Mouse (Mus musculus): ENCODE data around the gene Cfap54.

Cfap54 gene

DNA sequence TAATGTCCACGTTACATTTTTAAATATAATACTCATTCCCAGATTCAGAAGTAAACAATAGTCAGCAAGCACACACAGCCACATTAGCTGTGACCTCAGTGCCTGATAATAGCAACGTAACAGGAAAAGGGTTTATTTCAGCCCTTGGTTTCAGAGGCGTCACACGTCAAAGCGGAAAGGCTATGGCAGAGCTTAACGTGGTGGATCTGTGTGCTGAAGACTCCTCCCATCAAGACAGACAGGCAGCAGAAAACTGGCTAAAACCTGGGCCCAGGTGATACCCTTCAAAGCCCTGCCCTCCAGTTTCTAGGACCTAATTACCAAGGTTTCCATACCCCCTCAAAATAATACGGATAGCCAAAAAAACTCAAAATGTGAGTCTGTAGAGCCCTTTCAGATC, 16.0 kb upstream of the Cfap54 start:
- DNase-seq (ENCODE audit: low spot score) = no peak

DNA sequence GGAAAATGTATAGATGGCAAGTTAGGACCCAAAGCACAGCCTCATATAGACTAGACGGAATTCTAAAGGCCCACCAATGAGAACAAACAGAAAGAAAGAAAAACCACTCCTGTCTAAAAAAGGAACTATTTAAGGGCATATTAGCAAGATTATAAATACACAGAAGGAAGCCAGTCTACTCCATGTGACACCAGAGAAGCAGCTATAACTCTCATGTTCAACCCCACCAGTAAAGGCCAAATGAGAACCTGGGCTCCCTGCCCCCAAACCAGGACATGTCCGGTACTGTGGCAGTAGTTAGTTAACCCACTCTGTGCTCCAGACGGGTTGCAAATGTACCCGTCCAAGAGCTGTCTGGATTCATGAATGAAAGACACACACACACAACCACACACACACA, 14.4 kb upstream of the Cfap54 start:
- DNase-seq (ENCODE audit: low spot score) = no peak

DNA sequence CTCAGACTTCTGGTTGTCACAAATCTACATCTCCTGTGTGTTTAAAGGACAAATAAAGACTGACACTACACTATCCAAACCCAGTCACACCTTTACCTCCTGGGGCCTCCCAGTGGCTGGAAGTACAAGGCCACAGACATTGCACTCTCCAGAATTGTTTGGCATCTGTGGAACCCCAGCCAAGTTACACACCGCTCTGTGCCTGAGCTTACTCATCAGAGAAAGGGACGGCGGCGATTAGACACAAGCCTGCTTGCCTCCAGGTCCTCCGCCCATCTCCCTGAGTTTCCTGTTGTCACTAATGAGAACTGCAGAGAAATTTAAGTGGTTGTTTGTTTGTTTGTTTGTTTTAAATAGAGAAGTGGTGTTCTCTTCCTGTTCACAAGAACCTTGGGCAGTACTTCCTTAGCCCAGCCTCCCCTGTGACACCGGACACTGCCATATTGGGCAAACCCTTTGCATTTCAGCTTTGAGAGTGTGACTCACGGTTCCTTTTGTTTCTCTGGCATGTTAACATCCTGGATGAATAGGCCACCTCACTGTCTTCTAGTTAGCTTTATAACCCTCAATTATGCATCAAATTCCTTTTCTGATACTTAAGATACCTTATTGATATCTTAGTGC, 13.7 kb upstream of the Cfap54 start:
- no peak for DNase-seq (ENCODE audit: low spot score)

GRCm38 (mm10) chr10:93091928-93092327, 10.5 kb upstream of the Cfap54 start:
- DNase-seq (ENCODE audit: low spot score) = no peak

DNA sequence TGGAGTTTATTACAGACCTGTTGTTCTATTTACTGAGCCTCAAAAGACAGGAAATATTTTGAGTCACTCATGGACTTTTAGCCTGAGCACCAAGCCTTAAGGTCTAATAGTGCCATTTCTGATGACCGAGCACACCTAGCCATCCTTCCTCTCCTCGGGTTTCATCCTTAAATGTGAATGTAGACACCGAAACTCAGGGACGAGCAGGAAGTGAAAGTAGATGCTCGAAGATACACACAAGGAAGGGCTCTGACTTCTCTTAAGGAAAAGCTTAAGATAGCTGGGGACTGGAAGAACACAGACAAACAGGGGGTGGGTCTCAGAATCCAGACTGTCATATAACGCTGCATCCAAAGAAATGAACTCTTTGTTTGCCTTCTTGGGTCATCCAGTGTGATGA, 8.8 kb upstream of the Cfap54 start:
- DNase-seq (ENCODE audit: low spot score) = no peak

DNA sequence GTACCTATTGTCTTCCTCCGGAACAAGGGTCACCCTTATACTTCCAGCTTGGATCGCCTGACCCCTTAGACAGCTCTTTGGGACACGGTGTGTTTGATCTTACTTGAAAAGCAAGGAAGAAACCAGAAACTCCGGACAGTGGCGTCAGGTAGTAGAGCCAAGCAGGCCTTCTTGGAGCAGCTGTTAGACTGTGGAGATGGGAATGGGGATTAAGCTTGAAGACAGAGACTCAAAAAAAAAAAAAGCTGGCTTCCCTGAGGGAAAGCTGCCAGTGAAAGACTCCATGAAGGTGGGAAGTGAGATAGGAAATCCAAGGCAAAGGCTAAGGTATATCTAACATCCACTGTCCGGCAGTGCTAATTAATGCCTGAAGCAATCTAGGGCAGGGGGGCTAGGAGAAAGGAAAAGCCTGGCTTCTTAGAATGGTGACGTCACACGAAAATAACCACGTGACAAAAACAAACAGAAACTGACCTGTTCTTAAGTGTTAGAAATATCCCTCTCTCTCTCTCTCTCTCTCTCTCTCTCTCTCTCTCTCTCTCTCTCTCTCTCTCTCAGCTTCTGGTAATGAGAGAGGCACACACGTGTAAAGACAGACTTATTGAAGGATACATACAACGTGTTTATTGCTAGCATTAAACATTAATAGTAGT, 7.1 kb upstream of the Cfap54 start:
- no peak for DNase-seq (ENCODE audit: low spot score)

DNA sequence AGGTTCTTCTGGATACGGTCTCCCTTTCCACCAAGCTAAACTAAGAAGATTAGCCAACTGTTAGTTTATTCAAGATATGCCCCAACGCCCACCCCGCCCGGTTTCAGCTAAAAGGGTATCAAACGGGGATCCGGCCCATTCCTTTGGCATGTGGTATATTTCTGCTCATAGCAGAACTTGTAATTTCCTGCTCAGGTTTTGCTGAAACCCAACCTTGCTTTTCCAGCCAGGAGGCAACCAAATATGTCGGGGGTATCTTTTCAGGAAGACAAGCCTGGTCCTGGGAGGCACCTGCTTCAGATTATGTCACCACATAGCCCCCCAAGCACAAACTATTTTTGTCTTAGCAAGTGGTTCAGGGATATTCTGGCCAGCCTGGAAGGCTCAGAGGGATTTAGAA, 6.1 kb upstream of the Cfap54 start:
- no peak for DNase-seq (ENCODE audit: low spot score)

GRCm38 (mm10) chr10:93083963-93084340, 2.5 kb upstream of the Cfap54 start:
- DNase-seq (ENCODE audit: low spot score) = no peak

- no peak for DNase-seq (ENCODE audit: low spot score)
Measured at GRCm38 (mm10) chr10:93083198-93083962, 2.0 kb upstream of the Cfap54 start.

DNA sequence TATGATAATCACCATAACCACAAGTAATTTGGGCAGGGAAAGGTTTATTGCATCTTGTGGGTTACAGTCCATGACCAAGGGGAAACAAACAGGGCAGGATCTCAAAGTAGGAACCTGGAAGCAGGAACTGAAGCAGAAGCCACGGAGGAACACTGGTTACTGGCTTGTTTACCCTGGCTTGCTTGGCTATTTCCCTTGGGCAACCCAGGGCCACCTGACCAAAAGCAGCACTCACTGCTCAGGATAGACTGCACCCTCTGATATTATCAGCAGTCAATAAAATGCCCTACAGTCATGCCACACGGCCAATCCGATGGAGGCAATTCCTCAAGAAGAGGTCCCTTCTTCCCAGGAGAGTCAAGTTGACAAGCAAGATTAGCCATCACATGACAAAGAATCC, 1.9 kb downstream of the Cfap54 start:
- DNase-seq (ENCODE audit: low spot score) = no peak

DNA sequence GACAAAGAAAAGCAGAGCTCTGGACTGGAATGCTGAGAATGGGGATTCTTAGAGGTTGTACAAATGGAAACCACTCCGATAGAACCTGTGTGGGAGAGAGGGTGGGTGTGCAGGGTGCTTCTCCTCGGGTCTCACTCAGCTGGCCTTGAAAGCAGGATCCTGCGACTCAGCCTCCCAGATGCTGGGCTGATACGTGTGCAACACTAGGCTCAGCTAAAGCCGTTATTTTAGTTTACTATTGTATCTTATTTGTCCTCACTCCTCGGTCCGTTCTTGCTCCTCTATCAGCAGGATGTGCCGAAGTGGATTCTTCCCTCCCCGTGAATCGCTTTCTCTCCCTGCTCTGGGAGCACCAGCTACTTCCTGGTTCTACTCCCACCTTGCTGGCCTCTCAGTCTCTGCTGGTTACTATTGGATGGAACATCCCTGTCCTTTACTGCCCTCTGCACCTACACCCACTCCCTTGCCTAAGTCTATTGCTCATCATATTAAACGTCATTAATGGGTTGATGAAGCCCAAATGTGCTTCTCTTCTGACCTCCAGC, 3.4 kb downstream of the Cfap54 start:
- DNase-seq (ENCODE audit: low spot score) = no peak

- no peak for DNase-seq (ENCODE audit: low spot score)
Measured at GRCm38 (mm10) chr10:93076376-93076775, 5.0 kb downstream of the Cfap54 start.

DNA sequence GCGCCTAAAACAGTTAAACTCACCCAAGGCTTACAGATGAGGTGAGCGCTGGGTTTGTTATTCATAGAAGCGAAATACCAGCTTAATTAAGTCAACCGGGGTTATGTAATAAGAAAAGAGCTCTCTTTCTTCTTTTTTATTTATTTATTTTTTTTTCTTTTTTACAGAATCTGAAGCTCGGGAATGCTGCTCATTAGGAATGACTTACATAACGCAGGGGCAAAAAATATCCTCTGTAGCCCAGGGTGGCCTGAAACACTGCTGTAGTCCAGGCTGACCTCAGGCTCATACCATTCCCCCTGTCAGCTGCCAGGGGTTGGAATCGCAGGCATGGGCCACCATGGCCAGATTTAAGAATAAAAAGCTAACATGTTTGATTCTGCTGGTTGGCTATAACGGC, 5.6 kb downstream of the Cfap54 start:
- no peak for DNase-seq (ENCODE audit: low spot score)

- no peak for DNase-seq (ENCODE audit: low spot score)
Measured at GRCm38 (mm10) chr10:93072769-93073168, 8.6 kb downstream of the Cfap54 start.

GRCm38 (mm10) chr10:93071753-93072152, 9.7 kb downstream of the Cfap54 start:
- no peak for DNase-seq (ENCODE audit: low spot score)

DNA sequence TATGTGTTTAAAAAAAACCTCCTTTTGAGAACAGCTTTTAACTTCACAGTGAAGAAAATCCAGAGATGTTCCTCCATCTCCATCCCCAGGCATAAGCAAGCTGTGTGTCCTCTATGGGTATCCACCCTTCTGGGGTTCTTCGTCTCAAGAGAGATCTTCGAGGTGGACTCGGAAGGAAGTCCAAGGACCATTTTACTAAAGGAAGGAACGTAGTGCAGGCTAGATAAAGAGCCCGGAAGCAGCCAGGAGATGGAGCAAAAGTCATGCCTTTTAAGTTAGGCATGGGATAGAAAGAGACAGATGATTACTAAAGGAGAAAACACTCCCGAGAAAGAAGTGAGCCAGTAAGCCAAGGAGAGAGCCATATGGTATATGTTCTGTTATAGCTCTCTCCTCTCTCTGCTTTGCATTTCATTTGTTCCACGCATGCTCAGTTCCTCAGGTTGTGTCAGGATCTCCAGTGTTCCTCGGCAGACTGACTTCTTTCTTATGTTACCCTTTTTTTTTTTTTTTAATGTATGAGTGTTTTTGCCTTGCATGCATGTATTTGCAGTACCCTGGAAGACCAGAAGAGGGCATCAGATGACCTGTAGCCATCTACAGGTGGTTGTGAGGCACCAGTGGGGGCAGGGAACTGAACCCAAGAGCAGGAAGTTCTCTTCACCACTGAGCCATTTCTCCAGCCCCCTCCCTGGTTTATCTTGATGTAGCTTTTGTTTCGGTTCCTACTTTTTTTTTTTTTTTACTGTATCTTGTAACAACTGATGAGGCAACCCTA, 11.1 kb downstream of the Cfap54 start:
- DNase-seq (ENCODE audit: low spot score) = no peak

DNA sequence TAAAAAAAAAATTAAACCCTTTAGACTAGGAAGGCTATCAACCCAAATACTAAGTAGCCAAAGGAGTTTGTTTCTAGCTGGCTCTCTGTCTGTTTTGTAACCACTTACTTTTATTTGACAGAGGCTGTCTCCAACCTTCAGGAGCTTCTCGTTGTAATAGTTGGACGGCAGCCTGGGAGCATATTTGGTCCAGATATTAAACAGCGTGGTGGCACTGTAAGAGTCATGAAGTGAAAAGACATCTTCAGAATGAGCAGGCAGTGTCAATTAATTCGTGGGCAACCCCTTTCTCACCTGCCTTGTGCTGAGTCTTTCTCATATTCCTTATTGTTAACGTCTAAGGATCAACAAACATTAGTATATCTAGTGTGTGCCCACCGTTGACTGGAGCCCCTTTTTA, 11.7 kb downstream of the Cfap54 start:
- DNase-seq (ENCODE audit: low spot score) = no peak

GRCm38 (mm10) chr10:93069041-93069679, 12.3 kb downstream of the Cfap54 start:
- DNase-seq (ENCODE audit: low spot score) = no peak

DNA sequence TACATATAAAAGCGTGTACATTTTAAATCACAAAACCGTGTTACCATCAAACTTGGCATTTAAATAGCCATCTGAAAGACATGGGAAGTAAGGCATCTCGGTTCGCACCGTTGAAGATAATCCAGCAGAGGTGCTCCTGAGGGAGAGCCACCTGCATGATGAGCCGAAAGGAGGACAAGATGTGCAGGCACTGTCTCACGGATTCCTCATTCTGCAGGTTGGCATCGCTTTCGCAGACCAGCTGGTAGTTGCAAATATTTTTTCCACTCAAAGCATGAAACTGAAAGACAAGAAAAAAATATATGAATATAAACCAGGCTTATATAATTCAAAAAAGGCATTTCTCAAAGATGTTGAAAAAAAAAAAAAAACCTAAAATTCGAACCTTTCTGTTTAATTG, 16.4 kb downstream of the Cfap54 start:
- DNase-seq (ENCODE audit: low spot score) = no peak

DNA sequence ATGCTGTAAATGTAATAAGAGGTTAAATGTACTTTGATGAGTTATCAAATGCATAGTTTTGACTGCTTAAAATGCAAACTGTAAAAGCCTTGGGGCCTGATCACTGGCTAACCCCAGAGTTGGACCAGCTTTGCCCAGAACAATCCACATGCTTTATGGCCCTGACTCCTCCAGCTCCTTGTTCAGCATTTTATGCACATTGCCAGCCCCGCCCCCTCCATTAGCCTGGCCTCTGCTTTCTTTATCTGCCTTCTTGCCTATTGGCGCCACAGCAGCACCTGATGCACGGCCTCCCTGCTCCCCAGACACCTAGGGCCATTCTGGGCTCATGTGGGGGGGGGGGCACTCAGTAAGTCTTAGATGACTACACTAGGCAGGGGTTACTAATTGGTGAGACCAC, 17.8 kb downstream of the Cfap54 start:
- no peak for DNase-seq (ENCODE audit: low spot score)

GRCm38 (mm10) chr10:93062395-93062794, 19.0 kb downstream of the Cfap54 start:
- no peak for DNase-seq (ENCODE audit: low spot score)

GRCm38 (mm10) chr10:93053867-93054266, 27.6 kb downstream of the Cfap54 start:
- DNase-seq (ENCODE audit: low spot score) = no peak
